Mouse (Mus musculus): ENCODE measurements around the gene Ntn3. TPM values are rescaled to one million over a fixed set of nuclear protein-coding genes. Genes with fewer than 3 reads are reported as not detected.

Ntn3 gene
- polyA plus RNA-seq, 1 experiment from 2014 or later: 7.3 TPM

Other genes starting within 250 kb of the Ntn3 start
- gene Prss30, start 229.0 kb downstream of the Ntn3 start, polyA plus RNA-seq (2016; fragmentation: Nextera tagmentation; extraction: Ambion mirVana): not detected in 2 replicates
- 0.72 and 0.83 TPM in 2 replicates for gene Prss22, start 211.4 kb downstream of the Ntn3 start, polyA plus RNA-seq (2016; fragmentation: Nextera tagmentation; extraction: Ambion mirVana)
- 0.24 TPM in 1 of 2 replicates, not detected in the other for gene Prss27, start 171.4 kb downstream of the Ntn3 start, polyA plus RNA-seq (2016; fragmentation: Nextera tagmentation; extraction: Ambion mirVana)
- gene Kctd5, start 136.0 kb downstream of the Ntn3 start, polyA plus RNA-seq (2016; fragmentation: Nextera tagmentation; extraction: Ambion mirVana): 90.8 and 93.0 TPM in 2 replicates
- 30.4 and 32.9 TPM in 2 replicates for gene Pdpk1, start 58.6 kb downstream of the Ntn3 start, polyA plus RNA-seq (2016; fragmentation: Nextera tagmentation; extraction: Ambion mirVana)
- 42.9 and 50.0 TPM in 2 replicates for gene Amdhd2, start 45.8 kb downstream of the Ntn3 start, polyA plus RNA-seq (2016; fragmentation: Nextera tagmentation; extraction: Ambion mirVana)
- 488 and 579 TPM in 2 replicates for gene Atp6v0c, start 39.8 kb downstream of the Ntn3 start, polyA plus RNA-seq (2016; fragmentation: Nextera tagmentation; extraction: Ambion mirVana)
- gene Tbc1d24, start 4.0 kb downstream of the Ntn3 start, polyA plus RNA-seq (2016; fragmentation: Nextera tagmentation; extraction: Ambion mirVana): 6.0 and 6.4 TPM in 2 replicates
- gene Tedc2, start 11.3 kb upstream of the Ntn3 start, polyA plus RNA-seq (2016; fragmentation: Nextera tagmentation; extraction: Ambion mirVana): 19.3 and 22.4 TPM in 2 replicates
- 97.9 and 115 TPM in 2 replicates for gene Ccnf, start 42.0 kb upstream of the Ntn3 start, polyA plus RNA-seq (2016; fragmentation: Nextera tagmentation; extraction: Ambion mirVana)
- not detected in 2 replicates for gene Abca17, start 141.5 kb upstream of the Ntn3 start, polyA plus RNA-seq (2016; fragmentation: Nextera tagmentation; extraction: Ambion mirVana)
- 10.2 and 13.7 TPM in 2 replicates for gene Abca3, start 142.4 kb upstream of the Ntn3 start, polyA plus RNA-seq (2016; fragmentation: Nextera tagmentation; extraction: Ambion mirVana)
- gene Rnps1, start 205.0 kb upstream of the Ntn3 start, polyA plus RNA-seq (2016; fragmentation: Nextera tagmentation; extraction: Ambion mirVana): 423 and 452 TPM in 2 replicates
- 74.9 and 77.3 TPM in 2 replicates for gene Eci1, start 217.1 kb upstream of the Ntn3 start, polyA plus RNA-seq (2016; fragmentation: Nextera tagmentation; extraction: Ambion mirVana)
- gene Dnase1l2, start 233.6 kb upstream of the Ntn3 start, polyA plus RNA-seq (2016; fragmentation: Nextera tagmentation; extraction: Ambion mirVana): 3.0 and 4.3 TPM in 2 replicates

Data from hindbrain, embryonic 10.5 days (tissue).